Mouse (Mus musculus) bone marrow, adult 2 months (tissue): Measurements from ENCODE around the gene Slc48a1. TPM values are rescaled to one million over a fixed set of nuclear protein-coding genes. Genes with fewer than 3 reads are reported as not detected.

ENCODE experiments used
- H3K27ac ChIP-seq: fragments of 200-500 bp; 2 replicates; pipeline ENCODE4 v1.5.1; 2012; ENCODE audit warnings: low read depth, mild to moderate bottlenecking, control low read depth, inconsistent platforms, low read length; ENCODE audit not compliant: control insufficient read depth, poor library complexity, insufficient read depth
- H3K4me1 ChIP-seq: fragments of 200-500 bp; 2 replicates; pipeline ENCODE4 v1.6.1; 2011; ENCODE audit warnings: low read length; ENCODE audit not compliant: control insufficient read depth, insufficient read depth
- H3K4me3 ChIP-seq: fragments of 200-500 bp; replicated peaks from 2 replicates; pipeline ENCODE3; 2011; ENCODE audit warnings: mild to moderate bottlenecking, low read depth, low read length, control low read depth; ENCODE audit not compliant: control insufficient read depth
- CTCF ChIP-seq: fragments of 200-500 bp; IDR thresholded peaks from 2 replicates; pipeline ENCODE4 v1.5.1; 2011; ENCODE audit warnings: low read length, control low read depth; ENCODE audit not compliant: control insufficient read depth, insufficient read depth
- POLR2A ChIP-seq: fragments of 200-500 bp; IDR thresholded peaks from 2 replicates; pipeline ENCODE4 v1.6.1; 2011; ENCODE audit warnings: low read depth, mild to moderate bottlenecking, control low read depth, low read length, borderline replicate concordance; ENCODE audit not compliant: control insufficient read depth
- WGBS: fragments of 180-500 bp; shearing (Covaris S2); methylation state at CpG from one replicate; pipeline ENCODE4 v1.1.7; 2018; 5-methylcytosine and 5-hydroxymethylcytosine counted together
- polyA plus RNA-seq: library from polyadenylated mRNA; stranded (reverse); fragments of >200 nt; gene quantifications from 2 replicates; pipeline ENCODE4 v1.2.4, GENCODE M21; 2011; ENCODE audit warnings: low replicate concordance; ENCODE audit not compliant: missing spikeins, insufficient read depth, insufficient read length

Slc48a1 gene
- polyA plus RNA-seq, 1 experiment, result 62.3 TPM

DNA sequence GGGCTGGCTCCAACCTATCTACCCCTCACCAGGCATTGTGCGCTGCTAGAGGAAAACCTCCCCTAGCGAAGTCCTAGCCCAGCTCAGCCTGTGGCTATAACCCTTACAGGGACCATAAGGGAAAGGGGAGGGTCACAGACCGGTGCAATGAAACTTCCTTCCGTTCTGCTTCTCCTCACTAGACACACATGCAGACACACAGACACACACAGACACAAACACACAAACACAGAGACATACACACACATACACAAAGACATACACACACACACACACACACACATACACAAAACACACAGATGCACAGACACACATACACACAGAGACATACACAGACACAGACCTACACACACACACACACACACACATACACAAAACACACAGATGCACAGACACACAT lies 35.7 kb upstream of the Slc48a1 start:
- Histone ChIP-seq H3K27ac (peak overlapping the region; percentile 49), H3K4me1 (peaks cover 6% of the 10 kb centered on the region), H3K4me3 (no peak overlapping the region)
- TF ChIP-seq POLR2A (no peak), CTCF (no peak)
- WGBS, result 10% methylated on average over 4 of the region's 4 CpGs

DNA sequence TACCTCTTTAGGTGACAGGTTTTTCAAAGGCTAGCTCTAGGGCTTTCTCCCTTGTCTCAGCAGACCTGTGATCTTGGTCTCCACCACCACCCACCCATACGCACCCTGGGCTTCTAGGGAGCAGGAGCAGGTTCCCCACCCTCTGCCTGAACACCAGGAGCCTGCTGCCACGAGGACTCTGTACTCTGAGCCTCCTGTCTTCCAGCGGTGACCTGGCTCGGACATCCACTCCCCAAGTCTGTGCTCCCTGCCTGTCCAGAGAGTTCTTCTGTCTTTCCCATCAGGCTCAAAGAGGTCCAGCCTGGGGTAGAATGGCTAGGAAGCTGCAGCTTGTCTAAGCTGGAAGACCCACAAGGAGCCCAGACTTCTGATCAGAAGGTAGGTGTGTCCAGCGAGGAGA lies 35.1 kb upstream of the Slc48a1 start:
- TF ChIP-seq CTCF (no peak), POLR2A (no peak)
- 0 out of 2 replicates have a peak overlapping the region, but pooled peaks have one; percentile 1 for H3K27ac ChIP-seq
- no peak overlapping the region for H3K4me3 ChIP-seq
- WGBS, result 80% methylated on average over 5 of the region's 5 CpGs
- peaks cover 6% of the 10 kb centered on the region for H3K4me1 ChIP-seq

DNA sequence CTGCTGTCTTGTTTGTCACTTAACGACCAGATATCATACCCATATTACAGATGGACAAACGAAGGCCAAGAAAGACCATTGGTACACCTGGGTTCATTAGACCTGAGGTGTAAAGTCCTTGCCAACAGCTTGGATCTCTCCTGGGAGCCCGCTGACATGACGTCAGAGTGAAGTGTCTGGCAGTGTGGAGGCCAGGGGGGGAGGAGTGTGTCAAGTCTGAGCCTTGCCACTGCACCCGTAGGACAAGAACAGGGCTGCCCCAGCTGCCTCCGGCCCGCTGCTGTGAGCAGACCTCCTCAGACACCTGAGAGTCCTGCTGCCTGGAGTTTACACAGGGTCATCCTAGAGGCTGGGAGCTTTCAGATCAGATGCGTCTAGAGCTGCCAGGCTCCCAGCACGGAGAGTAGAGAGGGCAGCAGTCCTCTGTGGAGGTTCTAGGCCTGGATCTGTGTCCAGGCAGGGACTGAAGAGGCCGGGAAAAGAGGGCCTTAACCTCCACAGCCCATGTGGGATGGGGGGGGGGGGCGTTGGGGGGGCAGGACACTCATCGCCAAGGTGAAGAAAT lies 34.3 kb upstream of the Slc48a1 start:
- TF ChIP-seq POLR2A (no peak), CTCF (no peak)
- 66% methylated on average over 12 of the region's 12 CpGs for WGBS
- Histone ChIP-seq H3K4me1 (peaks cover 6% of the 10 kb centered on the region), H3K27ac (peak overlapping the region; percentile 57; the same call in 1 of the 2 replicates), H3K4me3 (no peak overlapping the region)

- TF ChIP-seq CTCF, result no peak
- TF ChIP-seq POLR2A, result no peak
- WGBS, result 16% methylated on average over 10 of the region's 10 CpGs
- Histone ChIP-seq H3K4me1 (peaks cover 6% of the 10 kb centered on the region), H3K27ac (peak overlapping the region; percentile 72), H3K4me3 (no peak overlapping the region)
Observed at GRCm38 (mm10) chr15:97744930-97745329, 33.4 kb upstream of the Slc48a1 start.

DNA sequence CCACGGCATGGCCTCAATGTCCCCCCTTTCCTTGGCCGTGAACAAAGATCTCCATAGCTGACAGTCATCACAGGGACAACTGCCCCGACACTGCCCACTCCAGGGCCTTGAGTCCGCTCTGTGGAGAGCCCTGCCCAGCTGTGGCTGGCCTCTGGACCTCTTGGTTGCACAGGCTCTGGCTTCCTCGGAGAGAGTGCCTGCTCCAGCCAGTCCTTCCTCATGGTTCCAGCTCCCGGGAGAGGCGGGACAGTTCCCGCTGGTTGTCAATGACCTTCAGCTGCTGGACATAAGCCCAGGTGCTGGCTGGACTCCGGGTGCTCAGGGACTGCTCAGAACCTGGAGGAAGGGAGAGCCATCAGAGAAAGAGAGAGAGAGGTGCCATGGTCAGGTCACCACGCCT lies 33.0 kb upstream of the Slc48a1 start:
- TF ChIP-seq CTCF (no peak), POLR2A (no peak)
- H3K4me1 ChIP-seq, result peaks cover 10% of the 10 kb centered on the region
- peak overlapping the region; percentile 72 for H3K27ac ChIP-seq
- no peak overlapping the region for H3K4me3 ChIP-seq
- WGBS, result 60% methylated on average over 10 of the region's 10 CpGs

- Histone ChIP-seq H3K27ac (no peak overlapping the region), H3K4me3 (no peak overlapping the region), H3K4me1 (peaks cover 15% of the 10 kb centered on the region)
- no peak for TF ChIP-seq CTCF
- no peak for TF ChIP-seq POLR2A
- 71% methylated on average over 10 of the region's 10 CpGs for WGBS
Observed at GRCm38 (mm10) chr15:97746278-97746677, 32.0 kb upstream of the Slc48a1 start.

- TF ChIP-seq POLR2A (no peak), CTCF (no peak)
- Histone ChIP-seq H3K27ac (no peak overlapping the region), H3K4me3 (no peak overlapping the region), H3K4me1 (peaks cover 15% of the 10 kb centered on the region)
- 70% methylated on average over 24 of the region's 24 CpGs for WGBS
Observed at GRCm38 (mm10) chr15:97746748-97747147, 31.6 kb upstream of the Slc48a1 start.

DNA sequence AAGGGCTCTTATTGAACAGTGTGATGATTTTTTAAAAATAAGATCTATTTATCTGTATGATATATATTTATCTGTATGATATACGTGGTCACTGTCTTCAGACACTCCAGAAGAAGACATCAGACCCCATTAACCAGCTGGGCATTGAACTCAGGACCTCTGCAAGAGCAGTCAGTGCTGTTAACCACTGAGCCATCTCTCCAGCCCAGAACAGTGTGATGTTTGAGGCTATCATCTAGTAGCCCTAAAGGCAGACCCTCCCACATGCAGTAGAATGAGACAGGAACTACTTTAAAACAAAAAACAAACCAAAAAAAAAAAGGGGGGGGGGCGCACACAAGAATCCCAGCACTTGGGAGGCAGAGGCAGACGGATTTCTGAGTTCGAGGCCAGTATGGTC lies 30.8 kb upstream of the Slc48a1 start:
- whole genome bisulfite sequencing, result 85% methylated on average over 4 of the region's 4 CpGs
- no peak overlapping the region for H3K27ac ChIP-seq
- H3K4me1 ChIP-seq, result peaks cover 13% of the 10 kb centered on the region
- no peak overlapping the region for H3K4me3 ChIP-seq
- TF ChIP-seq POLR2A (no peak), CTCF (no peak)

GRCm38 (mm10) chr15:97748309-97748708 lies 30.0 kb upstream of the Slc48a1 start:
- 47% methylated on average over 10 of the region's 10 CpGs for WGBS
- Histone ChIP-seq H3K4me1 (peaks cover 11% of the 10 kb centered on the region), H3K27ac (no peak overlapping the region)

More at GRCm38 (mm10) chr15:97748309-97748708, 30.0 kb upstream of the Slc48a1 start:
- H3K4me3 ChIP-seq, result no peak overlapping the region
- no peak for TF ChIP-seq POLR2A
- TF ChIP-seq CTCF, result no peak
